Mouse (Mus musculus) hindbrain, embryonic 10.5 days (tissue): ENCODE data around the gene Sprr2f. TPM values are rescaled to one million over a fixed set of nuclear protein-coding genes. Genes with fewer than 3 reads are reported as not detected.

Source experiments
- polyA plus RNA-seq: library from polyadenylated mRNA; unstranded; fragments of >200 nt; fragmentation: Nextera tagmentation; extraction: Ambion mirVana; gene quantifications from 2 replicates; pipeline ENCODE4 v1.2.1, GENCODE M21; 2016

Sprr2f gene
- polyA plus RNA-seq, 1 experiment from 2014 or later, result not detected

Other genes with a start within 250 kb of the Sprr2f start
- not detected in 2 replicates for gene Prr9, start 241.2 kb upstream of the Sprr2f start, polyA plus RNA-seq
- gene Lelp1, start 222.4 kb upstream of the Sprr2f start, polyA plus RNA-seq, result not detected in 2 replicates
- not detected in 2 replicates for gene Sprr2a1, start 149.4 kb upstream of the Sprr2f start, polyA plus RNA-seq
- not detected in 2 replicates for gene Sprr2a2, start 149.3 kb upstream of the Sprr2f start, polyA plus RNA-seq
- not detected in 2 replicates for gene Sprr2a3, start 79.8 kb upstream of the Sprr2f start, polyA plus RNA-seq
- not detected in 2 replicates for gene Sprr2b, start 48.6 kb upstream of the Sprr2f start, polyA plus RNA-seq
- not detected in 2 replicates for gene Sprr2d, start 26.0 kb upstream of the Sprr2f start, polyA plus RNA-seq
- gene Sprr2e, start 13.0 kb upstream of the Sprr2f start, polyA plus RNA-seq, result not detected in 2 replicates
- not detected in 2 replicates for gene Sprr2h, start 20.5 kb downstream of the Sprr2f start, polyA plus RNA-seq
- gene Sprr2i, start 42.8 kb downstream of the Sprr2f start, polyA plus RNA-seq, result not detected in 2 replicates
- gene Sprr2j-ps, start 52.9 kb downstream of the Sprr2f start, polyA plus RNA-seq, result not detected in 2 replicates
- 8.3 and 9.8 TPM in 2 replicates for gene Gm9774, start 64.2 kb downstream of the Sprr2f start, polyA plus RNA-seq
- gene Sprr2k, start 67.4 kb downstream of the Sprr2f start, polyA plus RNA-seq, result not detected in 2 replicates
- not detected in 2 replicates for gene Sprr1b, start 73.6 kb downstream of the Sprr2f start, polyA plus RNA-seq
- gene Sprr3, start 93.5 kb downstream of the Sprr2f start, polyA plus RNA-seq, result not detected in 2 replicates
- gene Sprr1a, start 120.7 kb downstream of the Sprr2f start, polyA plus RNA-seq, result not detected in 2 replicates
- not detected in 2 replicates for gene Sprr4, start 135.3 kb downstream of the Sprr2f start, polyA plus RNA-seq
- not detected in 2 replicates for gene 2310046K23Rik, start 169.3 kb downstream of the Sprr2f start, polyA plus RNA-seq
- not detected in 2 replicates for gene Ivl, start 208.5 kb downstream of the Sprr2f start, polyA plus RNA-seq
- not detected in 2 replicates for gene Smcp, start 223.8 kb downstream of the Sprr2f start, polyA plus RNA-seq
- not detected in 2 replicates for gene 2210017I01Rik, start 242.3 kb downstream of the Sprr2f start, polyA plus RNA-seq